Mouse (Mus musculus): ENCODE data around the gene Npr2.

Npr2 gene

GRCm38 (mm10) chr4:43629106-43629817 lies 2.5 kb upstream of the Npr2 start:
- no peak for DNase-seq

- peak; percentile 41 to 53 for DNase-seq
Observed at GRCm38 (mm10) chr4:43630030-43630581, 1.6 kb upstream of the Npr2 start.

GRCm38 (mm10) chr4:43630671-43631045 lies 1.1 kb upstream of the Npr2 start:
- no peak for DNase-seq

DNA sequence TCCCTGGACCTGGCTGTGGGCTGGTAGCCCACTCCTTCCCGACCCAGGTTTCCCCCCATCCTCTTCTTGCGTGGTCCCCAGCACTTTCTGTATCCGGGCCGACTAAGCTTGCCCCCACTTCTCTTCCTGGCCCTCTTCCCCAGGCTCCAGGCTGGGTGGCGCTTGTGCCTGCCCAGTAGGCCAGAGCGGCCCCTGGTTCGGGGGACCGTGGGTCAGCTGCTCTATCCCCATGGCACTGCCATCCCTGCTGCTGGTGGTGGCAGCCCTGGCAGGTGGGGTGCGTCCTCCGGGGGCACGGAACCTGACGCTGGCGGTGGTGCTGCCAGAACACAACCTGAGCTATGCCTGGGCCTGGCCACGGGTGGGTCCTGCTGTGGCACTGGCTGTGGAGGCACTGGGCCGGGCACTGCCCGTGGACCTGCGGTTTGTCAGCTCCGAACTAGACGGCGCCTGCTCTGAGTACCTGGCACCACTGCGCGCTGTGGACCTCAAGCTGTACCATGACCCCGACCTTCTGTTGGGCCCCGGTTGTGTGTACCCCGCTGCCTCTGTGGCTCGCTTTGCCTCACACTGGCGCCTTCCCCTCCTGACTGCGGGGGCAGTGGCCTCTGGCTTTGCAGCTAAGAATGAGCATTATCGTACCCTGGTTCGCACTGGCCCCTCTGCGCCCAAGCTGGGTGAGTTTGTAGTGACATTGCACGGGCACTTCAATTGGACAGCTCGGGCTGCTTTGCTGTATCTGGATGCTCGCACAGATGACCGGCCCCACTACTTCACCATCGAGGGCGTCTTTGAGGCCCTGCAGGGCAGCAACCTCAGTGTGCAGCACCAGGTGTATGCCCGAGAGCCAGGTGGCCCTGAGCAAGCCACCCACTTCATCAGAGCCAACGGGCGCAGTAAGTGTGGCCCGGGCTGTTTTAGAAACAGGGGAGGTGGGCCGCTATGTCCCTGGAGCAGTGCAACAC lies 503 bp downstream of the Npr2 start:
- DNase-seq = no peak

GRCm38 (mm10) chr4:43633296-43633695 lies 1.6 kb downstream of the Npr2 start:
- no peak for DNase-seq

DNA sequence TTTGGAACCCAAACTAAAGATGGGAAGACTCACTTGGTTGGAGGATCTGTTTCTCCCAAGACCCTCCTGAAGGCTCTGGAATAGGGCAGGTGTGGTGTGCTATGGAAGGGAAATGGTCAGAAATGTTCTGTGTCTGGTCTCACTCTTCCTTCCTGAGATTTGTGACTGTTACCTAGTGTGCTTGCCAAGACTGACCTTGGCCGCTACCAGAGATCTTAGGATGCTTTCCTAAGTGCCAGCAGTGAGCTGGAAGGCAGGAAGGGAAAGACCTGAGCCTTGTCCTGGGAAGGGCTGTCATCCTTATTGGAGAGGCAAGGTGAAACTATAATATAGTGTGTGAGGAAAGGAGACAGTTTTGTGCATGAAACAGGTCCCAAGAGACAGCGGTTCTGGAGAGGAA lies 2.0 kb downstream of the Npr2 start:
- no peak for DNase-seq

DNA sequence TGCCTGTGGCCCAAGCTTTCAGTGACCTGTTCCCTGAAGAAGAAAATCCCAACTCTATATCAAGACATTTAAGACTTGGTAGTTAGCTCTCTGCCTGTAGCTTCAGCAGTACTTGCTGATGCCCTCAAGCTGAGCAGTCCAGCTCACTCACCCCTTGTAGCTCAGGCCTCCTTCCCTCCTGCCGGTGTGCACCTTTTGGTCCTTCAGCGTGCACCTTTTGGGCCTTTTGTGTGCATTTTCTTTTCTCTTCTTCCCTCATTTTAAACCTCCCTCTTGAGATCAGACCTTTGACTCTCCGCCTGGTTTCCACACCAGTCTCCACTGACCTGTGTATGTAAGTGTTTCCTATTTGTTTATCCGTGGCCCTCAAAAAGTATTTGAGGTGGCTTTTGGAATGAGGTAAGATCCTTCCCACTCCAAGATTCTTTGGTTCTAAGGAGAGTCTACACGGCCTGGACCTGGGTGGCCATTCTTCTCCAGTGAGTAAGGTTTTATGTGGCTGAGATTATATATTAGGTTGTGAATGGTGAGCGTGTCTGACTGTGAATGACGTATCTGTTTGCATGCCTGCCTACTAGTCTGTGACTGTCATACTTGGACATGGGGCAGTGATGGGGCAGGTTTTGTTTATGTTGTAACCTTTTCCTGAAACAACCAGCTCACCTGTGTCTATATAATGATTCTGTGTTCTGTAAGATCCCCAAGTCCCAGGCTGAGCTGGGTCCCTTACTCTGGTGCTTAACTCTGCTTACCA lies 3.1 kb downstream of the Npr2 start:
- no peak for DNase-seq

- DNase-seq = no peak
Observed at GRCm38 (mm10) chr4:43636751-43637150, 5.0 kb downstream of the Npr2 start.

- DNase-seq = no peak
Observed at GRCm38 (mm10) chr4:43640076-43640475, 8.3 kb downstream of the Npr2 start.

DNA sequence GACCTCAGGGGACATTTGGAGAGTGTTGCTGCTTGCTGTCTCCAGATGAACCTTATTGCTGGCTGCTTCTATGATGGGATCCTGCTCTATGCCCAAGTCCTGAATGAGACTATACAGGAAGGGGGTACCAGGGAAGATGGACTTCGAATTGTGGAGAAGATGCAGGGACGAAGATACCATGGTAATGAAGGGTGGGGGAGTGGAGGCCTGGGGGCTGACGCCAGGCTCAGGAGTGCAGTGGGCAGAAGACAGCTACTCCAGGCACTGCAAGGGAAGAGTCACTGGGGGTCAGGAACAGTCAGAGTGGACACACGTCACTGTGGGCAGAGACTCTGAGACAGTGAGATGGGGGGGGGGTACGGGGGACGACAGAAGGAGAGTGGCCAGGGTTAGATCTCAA lies 8.8 kb downstream of the Npr2 start:
- no peak for DNase-seq

DNA sequence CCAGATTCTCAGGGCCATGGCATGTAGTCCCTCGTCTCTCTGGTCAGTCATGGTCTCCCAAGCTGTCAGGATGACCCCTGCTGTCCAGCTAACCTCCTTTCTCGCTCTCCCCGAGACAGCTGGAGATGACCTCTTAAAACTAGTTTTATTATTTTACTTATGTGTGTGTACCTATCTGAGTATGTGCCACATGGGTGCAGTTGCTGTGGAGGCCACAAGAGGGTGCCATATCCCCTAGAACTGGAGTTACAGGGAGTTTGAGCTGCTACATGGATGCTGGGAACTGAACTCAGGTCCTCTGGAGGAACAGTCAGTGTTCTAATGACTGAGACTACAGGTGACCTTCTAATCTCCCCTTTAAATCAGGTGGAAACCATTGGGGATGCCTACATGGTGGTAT lies 18.0 kb downstream of the Npr2 start:
- no peak for DNase-seq

DNA sequence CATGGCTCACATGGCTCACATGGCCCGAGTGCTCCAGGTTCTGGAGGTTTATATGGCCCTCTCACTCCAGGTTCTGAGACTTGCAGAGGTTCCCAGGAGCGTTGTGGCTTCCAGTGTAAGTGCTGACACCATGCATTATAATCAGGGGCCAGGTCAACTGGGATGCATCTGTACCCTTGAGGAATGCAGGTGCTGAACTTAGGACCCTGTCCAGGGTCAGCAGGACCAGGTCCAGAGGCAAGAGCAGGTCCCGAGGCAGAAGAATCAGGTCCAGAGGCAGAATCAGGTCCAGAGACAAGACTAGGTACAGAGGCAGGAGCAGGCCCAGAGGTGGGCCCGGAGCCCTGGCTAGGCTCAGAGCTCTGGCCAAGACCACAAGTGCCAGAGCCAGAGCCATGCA lies 21.0 kb downstream of the Npr2 start:
- DNase-seq = no peak

DNA sequence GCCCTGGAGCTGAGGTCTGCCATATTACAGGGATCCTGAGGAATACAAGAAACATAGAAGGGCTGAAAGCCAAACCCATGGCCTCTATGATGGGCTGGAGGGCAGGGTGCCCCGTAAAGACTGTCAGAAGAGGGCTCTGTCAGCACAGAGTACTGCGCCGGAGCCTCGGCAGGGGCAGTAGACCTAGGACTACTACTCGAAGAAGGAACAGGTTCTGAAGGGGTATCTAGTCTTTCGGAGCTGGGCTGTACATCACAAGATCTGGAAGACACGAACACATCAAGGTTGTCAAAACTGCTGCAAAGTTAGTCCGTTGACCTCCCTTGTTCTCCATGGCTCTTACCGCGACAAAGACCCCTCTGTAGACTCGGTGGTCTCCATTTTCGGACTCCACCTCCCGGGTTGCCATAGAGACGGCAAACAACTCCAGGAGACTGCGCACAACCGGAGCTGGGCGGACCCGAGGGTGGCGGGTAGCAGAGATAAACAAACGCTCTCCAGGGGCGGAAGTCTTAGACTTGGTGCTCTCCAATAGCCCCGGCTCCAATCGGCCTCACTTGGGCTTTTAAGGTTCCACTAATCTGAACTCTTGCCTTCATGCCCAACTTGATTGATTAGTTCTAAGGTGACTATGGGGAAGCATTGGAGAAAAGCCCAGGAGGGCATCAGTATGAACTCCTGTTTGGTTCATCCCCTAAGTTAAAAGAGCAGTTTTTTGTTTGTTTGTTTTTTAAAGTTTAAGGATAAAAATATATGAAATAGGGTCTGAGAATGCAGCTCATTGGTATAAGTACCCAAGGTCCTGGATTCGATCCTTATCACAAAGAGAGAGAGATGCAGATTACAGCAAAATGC lies 21.7 kb downstream of the Npr2 start, which contains the start of gene Spag8:
Gene Spag8 (minus strand): TSS at position 434 of the 855 bp plus-strand sequence.
- DNase-seq = peak; percentile 27 to 45

DNA sequence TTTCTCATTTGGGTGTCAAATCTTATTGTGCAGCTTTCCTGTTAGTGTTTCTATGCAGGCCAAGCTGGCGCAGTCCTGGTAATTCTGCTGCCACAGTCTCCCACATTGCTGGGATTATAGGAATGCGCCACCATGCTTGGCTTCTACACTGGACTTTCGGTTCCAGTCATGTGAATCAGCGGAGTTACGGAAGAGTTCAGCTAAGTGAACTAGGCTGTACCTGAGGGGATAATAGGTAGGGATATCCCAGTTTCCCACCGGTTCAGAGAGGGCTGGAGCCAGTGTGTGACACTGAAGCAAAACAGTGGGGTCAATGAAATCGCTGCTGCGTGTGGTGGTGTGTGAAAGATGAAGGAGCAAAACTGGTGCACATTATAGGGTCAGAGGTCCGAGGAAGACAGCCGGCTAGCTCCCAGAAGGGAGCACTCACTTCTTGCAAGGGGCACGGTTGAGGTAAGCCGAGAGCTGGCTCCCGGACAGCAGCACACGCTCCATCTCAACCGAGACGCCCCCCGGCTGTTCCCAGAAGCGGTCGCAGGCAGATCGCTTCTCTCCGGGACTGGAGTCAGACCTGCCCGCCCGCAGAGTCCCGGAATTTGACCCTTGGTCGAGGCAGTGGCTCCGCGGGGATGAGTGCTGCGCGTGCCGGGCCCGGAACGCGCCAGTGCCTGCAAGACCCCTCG lies 24.1 kb downstream of the Npr2 start:
- DNase-seq = no peak

DNA sequence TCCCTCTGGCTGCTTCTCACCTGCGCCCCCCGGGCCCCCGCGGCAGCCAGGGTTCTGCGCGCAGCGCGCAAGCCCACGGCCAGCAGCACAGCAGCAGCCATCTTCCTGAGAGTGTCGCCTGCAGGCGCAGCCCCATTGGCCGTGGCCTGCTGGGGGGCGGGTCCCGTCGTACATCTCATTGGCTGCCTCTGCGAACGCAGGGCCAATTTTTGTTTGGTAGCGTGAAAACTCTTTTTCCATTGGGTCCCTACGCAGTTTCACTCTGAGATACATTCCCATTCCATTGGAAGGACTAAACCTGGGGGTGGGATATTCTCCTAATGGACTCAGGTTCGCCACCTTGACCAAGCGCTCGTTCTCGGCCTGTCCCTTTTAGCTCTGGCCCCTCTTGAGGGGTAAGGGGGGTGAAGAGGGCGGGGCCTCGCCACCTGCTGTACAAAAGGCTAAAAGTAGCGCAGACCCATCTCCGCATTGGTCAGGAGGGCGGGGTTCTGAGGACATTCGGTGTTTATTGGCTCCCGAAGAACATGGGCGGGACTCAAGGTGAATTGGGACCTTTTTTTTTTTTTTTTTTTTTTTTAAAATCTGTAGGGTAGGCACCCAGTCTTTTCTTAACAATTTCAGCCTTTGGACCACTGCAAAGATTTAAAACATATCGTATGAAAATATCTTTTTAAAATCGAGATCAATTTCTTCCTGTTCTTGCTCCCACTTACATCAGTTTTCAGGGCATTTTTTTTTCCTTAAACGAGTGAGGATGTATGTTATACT lies 24.8 kb downstream of the Npr2 start, which contains the start of gene Hint2:
Gene Hint2 (minus strand): TSS at position 128 of the 771 bp plus-strand sequence.
- peak; percentile 93 to 95 for DNase-seq

DNA sequence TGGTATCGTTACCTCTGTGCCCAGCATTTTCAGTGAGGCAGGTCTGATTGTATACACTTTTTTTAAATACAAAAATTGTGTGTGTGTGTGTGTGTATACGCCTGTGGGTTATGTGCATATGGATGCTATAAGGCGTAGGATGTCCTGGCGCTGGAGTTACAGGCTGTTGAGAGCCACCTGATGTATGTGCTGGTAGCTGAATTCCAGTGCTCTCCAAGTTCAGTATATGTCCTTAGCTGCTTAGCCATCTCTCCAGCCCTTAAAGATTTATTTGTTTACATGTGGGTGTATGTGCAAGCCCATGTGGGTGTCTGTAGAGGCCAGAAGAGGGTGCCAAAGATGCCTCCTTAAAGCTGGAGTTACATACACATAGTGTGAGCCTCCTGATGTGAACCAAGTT lies 25.4 kb downstream of the Npr2 start:
- DNase-seq = no peak

GRCm38 (mm10) chr4:43666412-43666811 lies 34.7 kb downstream of the Npr2 start:
- no peak for DNase-seq

- DNase-seq = peak; percentile 90
Observed at GRCm38 (mm10) chr4:43668782-43669427, 37.2 kb downstream of the Npr2 start, which contains the start of the genes Tmem8b and Fam221b. TSS of gene Tmem8b (plus strand) at chr4:43668971. TSS of gene Fam221b (minus strand) at chr4:43669145.

DNA sequence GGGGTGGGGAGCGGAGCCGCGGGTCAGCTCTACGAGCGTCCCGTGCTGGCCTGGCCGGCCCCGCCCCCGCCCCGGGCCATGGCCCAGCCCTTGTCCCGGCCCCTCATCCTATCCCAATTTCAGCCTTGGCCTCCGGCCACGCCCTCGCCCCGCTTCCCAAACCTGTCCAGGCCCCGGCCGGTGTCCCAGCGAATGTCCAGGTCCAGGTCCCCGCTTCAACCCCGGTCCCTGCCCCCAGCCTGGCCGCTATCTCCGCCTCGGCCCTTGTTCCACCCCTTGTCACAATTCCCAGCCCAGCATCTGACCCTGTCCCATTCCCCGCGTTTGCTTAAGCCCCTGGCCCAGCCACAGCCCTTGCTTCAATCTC lies 37.7 kb downstream of the Npr2 start:
- DNase-seq = no peak

GRCm38 (mm10) chr4:43672070-43672469 lies 40.3 kb downstream of the Npr2 start:
- DNase-seq = peak; percentile 67 to 72

Measured in thymus, postnatal 36 days (tissue).